Mouse (Mus musculus) hindbrain, embryonic 16.5 days (tissue): ENCODE measurements at regions not wholly inside any gene's neighbourhood (a gene's known extent, or its start where the extent isn't known, plus 50 kb on each side); places are given as distances from the start of the nearest gene placed in this dataset.

Experiments used
- ATAC-seq: fragments of 200-750 bp; cut with Nextera tagmentation; 2 replicates; pipeline ENCODE4 v1.8.0; 2017; ENCODE audit warnings: moderate TSS enrichment, moderate library complexity
- H3K27ac ChIP-seq: fragments of 300-500 bp; sonication (generic); 2 replicates; pipeline ENCODE4 v1.5.1; 2014; ENCODE audit warnings: low read depth, mild to moderate bottlenecking, control low read depth, low read length, moderate library complexity
- H3K27me3 ChIP-seq: fragments of 300-500 bp; sonication (generic); replicated peaks from 2 replicates; pipeline ENCODE4 v1.6.1; 2014; ENCODE audit warnings: low read length; ENCODE audit not compliant: control insufficient read depth, insufficient read depth
- H3K36me3 ChIP-seq: fragments of 300-500 bp; sonication (generic); 2 replicates; pipeline ENCODE4 v1.6.1; 2014; ENCODE audit warnings: mild to moderate bottlenecking, low read length, moderate library complexity, mixed read lengths; ENCODE audit not compliant: control insufficient read depth, insufficient read depth
- H3K4me1 ChIP-seq: fragments of 300-500 bp; sonication (generic); 2 replicates; pipeline ENCODE4 v1.6.1; 2014; ENCODE audit warnings: low read depth, low read length; ENCODE audit not compliant: control insufficient read depth, insufficient read depth
- H3K4me2 ChIP-seq: fragments of 300-500 bp; sonication (generic); 2 replicates; pipeline ENCODE4 v1.6.1; 2014; ENCODE audit warnings: mild to moderate bottlenecking, low read length, control low read depth, moderate library complexity
- H3K4me3 ChIP-seq: fragments of 300-500 bp; sonication (generic); 2 replicates; pipeline ENCODE4 v1.5.1; 2014; ENCODE audit warnings: mild to moderate bottlenecking, low read length, control low read depth, moderate library complexity
- H3K9ac ChIP-seq: fragments of 300-500 bp; sonication (generic); 2 replicates; pipeline ENCODE4 v1.6.1; 2014; ENCODE audit warnings: low read depth, mild to moderate bottlenecking, control low read depth, low read length, moderate library complexity
- H3K9me3 ChIP-seq: fragments of 300-500 bp; sonication (generic); 2 replicates; pipeline ENCODE4 v1.6.1; 2014; ENCODE audit warnings: mild to moderate bottlenecking, low read length, moderate library complexity; ENCODE audit not compliant: control insufficient read depth
- WGBS: fragments of 180-500 bp; shearing (Covaris S2); extraction: QIAGEN DNeasy Blood & Tissue Kit; methylation state at CpG from one replicate; pipeline ENCODE4 v1.1.7; 2014; 5-methylcytosine and 5-hydroxymethylcytosine counted together

DNA sequence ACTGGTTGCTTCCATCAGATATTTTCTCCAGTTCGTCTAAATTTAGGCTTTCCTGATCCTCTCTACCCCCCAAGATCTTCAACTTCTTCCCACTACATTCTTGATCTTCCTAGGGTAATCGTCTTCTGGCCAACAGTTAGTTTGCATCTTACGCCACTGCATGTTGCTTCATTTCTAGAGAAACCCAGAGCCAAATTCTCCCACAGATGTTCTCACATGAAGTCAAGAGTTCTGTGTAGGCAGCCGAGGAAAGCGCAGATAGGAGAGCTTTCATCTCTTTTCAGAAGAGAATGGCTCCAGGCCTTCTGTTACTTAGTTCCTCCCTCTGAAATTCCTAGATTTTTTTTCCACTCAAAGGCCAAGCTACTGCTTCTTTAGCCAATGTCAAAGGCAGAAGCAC, 179.9 kb downstream of the Fgf10 start:
- no peak for ATAC-seq
- Histone ChIP-seq H3K36me3 (no peaks in the 10 kb centered on the region), H3K4me1 (no peaks in the 10 kb centered on the region), H3K27me3 (no peaks in the 10 kb centered on the region), H3K4me2 (no peak overlapping the region), H3K9ac (no peak overlapping the region), H3K27ac (no peak overlapping the region), H3K9me3 (no peaks in the 10 kb centered on the region), H3K4me3 (no peak overlapping the region)
- WGBS, result 91% methylated on average over 5 of the region's 5 CpGs

DNA sequence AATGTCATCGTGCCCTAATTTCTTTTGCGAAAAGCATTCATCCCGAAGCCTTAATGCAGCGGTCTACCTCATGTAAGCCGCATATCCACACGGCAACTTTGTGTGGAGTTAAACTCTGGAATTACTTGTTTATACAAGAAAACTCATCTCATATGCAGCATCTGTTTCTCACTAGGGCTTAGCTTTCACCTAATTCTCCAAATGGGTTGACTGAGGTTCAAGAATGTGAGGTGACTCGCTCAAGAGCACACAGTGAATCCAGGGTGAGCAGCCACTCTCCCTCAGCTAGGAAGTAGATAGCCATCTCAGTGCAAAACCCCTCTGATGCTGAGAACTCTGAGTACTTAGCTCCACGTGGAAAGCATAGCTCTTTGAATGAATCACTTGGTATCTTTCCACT, 181.1 kb downstream of the Fgf10 start:
- Histone ChIP-seq H3K36me3 (no peaks in the 10 kb centered on the region), H3K4me2 (no peak overlapping the region), H3K27me3 (no peaks in the 10 kb centered on the region), H3K9me3 (no peaks in the 10 kb centered on the region), H3K27ac (no peak overlapping the region), H3K4me3 (no peak overlapping the region), H3K4me1 (no peaks in the 10 kb centered on the region), H3K9ac (no peak overlapping the region)
- no peak for ATAC-seq
- 89% methylated on average over 8 of the region's 8 CpGs for WGBS

DNA sequence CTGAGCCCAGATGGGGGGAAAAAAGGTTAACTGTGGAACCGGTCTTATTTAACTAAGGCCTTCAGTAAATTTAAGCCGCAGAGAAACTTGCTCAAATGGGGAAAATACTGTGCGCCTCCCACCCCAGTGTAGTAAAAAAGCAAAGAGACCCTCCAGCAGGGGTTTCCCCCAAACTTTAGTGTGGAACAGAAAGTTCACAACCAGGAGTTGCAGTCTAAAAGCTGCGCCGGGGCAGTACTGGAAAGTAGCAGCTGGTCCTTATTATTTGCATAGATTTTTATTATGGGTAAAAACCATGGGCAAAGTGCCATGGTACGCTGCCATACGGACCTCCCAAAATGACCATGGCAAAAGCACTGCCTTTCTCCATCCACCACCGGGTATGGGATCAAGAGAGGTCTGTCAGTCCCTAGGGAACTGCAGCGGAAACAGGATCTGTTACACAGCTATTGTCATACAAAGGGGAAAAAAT, 216.8 kb downstream of the Fgf10 start:
- Histone ChIP-seq H3K4me3 (no peak overlapping the region), H3K9ac (no peak overlapping the region), H3K4me2 (no peak overlapping the region), H3K4me1 (no peaks in the 10 kb centered on the region), H3K27me3 (no peaks in the 10 kb centered on the region), H3K36me3 (no peaks in the 10 kb centered on the region), H3K27ac (no peak overlapping the region), H3K9me3 (no peaks in the 10 kb centered on the region)
- ATAC-seq, result no peak
- WGBS, result 61% methylated on average over 9 of the region's 9 CpGs

DNA sequence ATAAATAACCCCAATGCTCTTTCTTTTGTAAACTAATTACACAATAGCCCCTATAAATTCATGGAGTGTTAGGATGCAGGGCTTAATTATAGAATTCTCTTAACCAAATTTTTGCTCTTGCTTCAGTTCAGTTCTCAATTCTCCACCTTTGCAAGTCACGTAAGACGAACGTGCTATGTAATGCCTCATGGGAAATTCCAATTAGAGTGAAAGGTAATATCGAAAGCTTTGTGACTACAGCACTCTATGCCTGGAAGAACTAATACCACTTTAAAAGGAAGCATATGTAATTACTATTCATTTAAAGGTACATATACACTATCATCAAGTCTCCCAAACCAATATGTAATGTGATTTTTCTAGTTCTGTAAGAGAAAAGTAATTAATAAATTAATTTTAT, 225.5 kb downstream of the Fgf10 start:
- H3K9me3 ChIP-seq, result no peaks in the 10 kb centered on the region
- no peak overlapping the region for H3K9ac ChIP-seq
- H3K27ac ChIP-seq, result no peak overlapping the region
- no peak overlapping the region for H3K4me2 ChIP-seq
- H3K4me1 ChIP-seq, result no peaks in the 10 kb centered on the region
- no peak overlapping the region for H3K4me3 ChIP-seq
- no peaks in the 10 kb centered on the region for H3K36me3 ChIP-seq
- H3K27me3 ChIP-seq, result no peaks in the 10 kb centered on the region
- no peak for ATAC-seq
- WGBS, result 88% methylated on average over 4 of the region's 4 CpGs

DNA sequence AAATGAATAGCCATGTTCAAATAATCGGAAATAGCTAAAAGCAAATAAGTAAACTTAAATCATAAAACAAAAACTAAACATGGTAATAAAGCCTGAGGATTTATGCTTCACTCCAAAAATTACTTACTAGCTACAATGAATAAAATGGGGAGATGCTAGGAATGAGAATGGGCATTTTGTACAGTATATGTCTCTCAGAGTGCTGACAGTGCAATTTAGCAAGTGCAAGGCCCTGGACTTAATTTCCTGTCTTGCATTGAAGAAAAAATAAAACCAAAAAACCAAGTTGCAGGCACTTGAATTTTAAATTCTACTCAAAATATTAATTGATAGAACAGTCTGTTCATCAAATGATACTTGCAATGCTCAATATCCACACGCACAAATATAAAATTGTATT, 232.4 kb downstream of the Fgf10 start:
- Histone ChIP-seq H3K27me3 (no peaks in the 10 kb centered on the region), H3K36me3 (no peaks in the 10 kb centered on the region), H3K4me3 (no peak overlapping the region), H3K9me3 (no peaks in the 10 kb centered on the region), H3K4me1 (no peaks in the 10 kb centered on the region), H3K9ac (no peak overlapping the region), H3K4me2 (no peak overlapping the region), H3K27ac (no peak overlapping the region)
- no peak for ATAC-seq
- 95% methylated on average over 2 of the region's 2 CpGs for WGBS

DNA sequence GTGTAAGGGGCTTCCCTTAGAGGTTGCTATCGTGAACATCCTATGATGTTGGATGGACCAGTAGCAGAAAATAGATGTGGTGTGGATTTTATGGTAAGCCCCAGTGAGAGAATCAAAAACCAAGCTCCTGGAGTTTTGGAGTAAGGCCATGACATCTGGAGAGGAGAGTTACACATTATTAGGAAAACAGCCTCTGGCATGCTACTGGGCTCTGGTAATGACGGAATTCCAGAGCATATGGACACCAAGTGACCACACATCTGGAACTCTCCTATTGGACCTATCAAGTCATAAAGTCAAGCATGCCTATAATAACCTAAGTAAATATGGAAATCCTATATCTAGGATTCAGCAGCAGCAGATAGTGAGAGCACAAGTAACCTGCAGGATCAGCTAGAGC, 240.8 kb downstream of the Fgf10 start:
- no peaks in the 10 kb centered on the region for H3K9me3 ChIP-seq
- no peak overlapping the region for H3K4me2 ChIP-seq
- H3K9ac ChIP-seq, result no peak overlapping the region
- no peak for ATAC-seq
- no peak overlapping the region for H3K4me3 ChIP-seq
- WGBS, result 80% methylated on average over 2 of the region's 2 CpGs
- H3K27ac ChIP-seq, result no peak overlapping the region
- no peaks in the 10 kb centered on the region for H3K36me3 ChIP-seq
- no peaks in the 10 kb centered on the region for H3K4me1 ChIP-seq
- H3K27me3 ChIP-seq, result no peaks in the 10 kb centered on the region

DNA sequence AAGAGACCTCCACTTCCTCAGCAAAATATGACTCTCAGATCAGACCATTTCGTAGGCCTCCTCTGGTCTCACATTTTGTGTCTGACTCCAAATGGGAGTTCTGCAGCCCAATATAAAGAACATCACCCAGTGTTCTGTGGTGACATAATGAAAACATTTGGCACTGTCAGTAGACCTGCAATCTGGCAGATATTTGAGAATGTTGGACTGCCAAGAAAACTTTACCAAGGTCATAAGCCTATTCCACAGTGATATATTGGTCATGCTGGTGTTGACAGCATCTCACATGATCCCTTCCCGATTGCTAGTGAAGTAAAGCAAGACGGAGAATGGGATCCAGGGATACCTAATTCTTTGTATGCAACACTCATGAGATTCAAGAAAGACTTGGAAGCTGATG, 271.2 kb downstream of the Fgf10 start:
- H3K27me3 ChIP-seq, result no peaks in the 10 kb centered on the region
- no peak overlapping the region for H3K4me2 ChIP-seq
- no peak overlapping the region for H3K9ac ChIP-seq
- no peak overlapping the region for H3K4me3 ChIP-seq
- no peaks in the 10 kb centered on the region for H3K4me1 ChIP-seq
- no peak for ATAC-seq
- no peaks in the 10 kb centered on the region for H3K9me3 ChIP-seq
- H3K27ac ChIP-seq, result no peak overlapping the region
- 84% methylated on average over 3 of the region's 3 CpGs for WGBS
- no peaks in the 10 kb centered on the region for H3K36me3 ChIP-seq

DNA sequence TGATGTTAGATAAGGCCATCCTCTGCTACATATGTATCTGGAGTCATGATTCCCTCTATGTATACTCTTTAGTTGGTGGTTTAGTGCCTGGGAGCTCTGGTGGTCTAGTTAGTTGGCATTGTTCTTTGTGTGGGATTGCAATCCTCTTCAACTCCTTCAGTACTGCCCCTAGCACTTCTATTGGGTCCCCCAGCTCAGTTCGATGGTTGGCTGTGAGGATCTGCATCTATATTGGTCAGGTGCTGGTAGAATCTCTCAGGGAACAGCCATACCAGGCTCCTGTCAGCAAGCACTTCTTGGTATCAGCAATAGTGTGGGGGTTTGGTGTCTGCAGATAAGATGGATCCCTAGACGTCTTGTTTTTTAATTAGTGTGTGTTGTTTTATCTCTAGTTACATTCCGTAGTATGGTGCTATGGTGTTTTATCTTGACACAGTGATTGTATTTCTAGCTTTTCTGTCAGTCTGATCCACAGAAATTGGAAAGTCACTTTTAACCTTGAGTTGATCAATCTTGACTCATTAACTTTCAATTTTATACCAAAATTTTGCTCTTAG, 296.6 kb downstream of the Fgf10 start:
- Histone ChIP-seq H3K36me3 (no peaks in the 10 kb centered on the region), H3K27ac (no peak overlapping the region), H3K9ac (no peak overlapping the region), H3K9me3 (no peaks in the 10 kb centered on the region), H3K4me1 (no peaks in the 10 kb centered on the region), H3K4me2 (no peak overlapping the region), H3K4me3 (no peak overlapping the region), H3K27me3 (no peaks in the 10 kb centered on the region)
- ATAC-seq, result no peak
- 93% methylated on average over 3 of the region's 3 CpGs for WGBS

DNA sequence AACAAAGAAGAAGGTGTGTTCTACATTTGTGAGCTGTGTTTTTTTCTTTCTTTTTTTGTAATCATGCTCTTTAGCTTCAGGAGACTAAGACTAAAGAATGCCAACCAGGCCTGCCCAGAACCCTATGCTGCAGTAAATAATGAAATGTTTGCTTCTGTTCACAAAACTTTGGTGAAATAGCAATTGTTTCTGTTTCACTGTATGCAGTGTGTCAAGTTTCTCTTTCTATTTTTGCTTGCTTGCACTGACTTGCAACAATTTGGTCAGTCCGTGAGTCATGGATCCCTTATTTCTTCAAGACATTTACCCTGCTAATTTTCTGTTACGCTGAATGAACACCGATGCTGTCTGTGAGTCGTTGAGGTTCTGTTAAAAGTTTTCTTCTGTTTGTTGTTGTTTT, 298.1 kb downstream of the Fgf10 start:
- Histone ChIP-seq H3K27me3 (no peaks in the 10 kb centered on the region), H3K4me2 (no peak overlapping the region), H3K9ac (no peak overlapping the region), H3K4me1 (no peaks in the 10 kb centered on the region), H3K27ac (no peak overlapping the region), H3K36me3 (no peaks in the 10 kb centered on the region), H3K4me3 (no peak overlapping the region), H3K9me3 (no peaks in the 10 kb centered on the region)
- WGBS, result 86% methylated on average over 4 of the region's 4 CpGs
- ATAC-seq, result no peak

DNA sequence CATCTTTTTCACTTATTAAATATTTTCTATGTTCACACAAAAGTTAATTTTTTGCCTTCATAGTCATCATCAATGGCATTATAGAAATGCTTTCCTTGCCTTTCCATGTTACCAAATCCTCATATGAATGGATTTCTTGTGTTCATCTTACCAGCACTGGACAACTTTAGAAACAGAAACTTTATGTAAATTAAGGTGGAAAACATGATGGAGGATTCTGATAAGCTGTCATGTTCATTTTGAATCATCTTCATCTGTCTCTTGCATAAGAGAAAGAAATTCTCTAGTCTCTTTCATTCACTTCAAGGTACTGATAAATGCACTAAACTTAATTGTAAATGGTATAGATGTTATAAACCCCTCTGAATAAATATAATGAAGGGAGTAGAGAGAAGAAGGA, 305.4 kb downstream of the Fgf10 start:
- Histone ChIP-seq H3K9me3 (no peaks in the 10 kb centered on the region), H3K27me3 (no peaks in the 10 kb centered on the region), H3K4me2 (no peak overlapping the region), H3K9ac (no peak overlapping the region), H3K36me3 (no peaks in the 10 kb centered on the region), H3K4me3 (no peak overlapping the region), H3K27ac (no peak overlapping the region), H3K4me1 (no peaks in the 10 kb centered on the region)
- no peak for ATAC-seq
